Mouse (Mus musculus): ENCODE results near the gene Trmt11.
"Not testable (repeated sequence)": the region's sequence is repeated elsewhere in the genome, so short reads cannot be mapped to it uniquely, and the experiment has no call there.

Trmt11 gene

GRCm38 (mm10) chr10:30555686-30556578 is 44.6 kb downstream of the Trmt11 start:
- no peak for DNase-seq (ENCODE audit: low spot score)

DNA sequence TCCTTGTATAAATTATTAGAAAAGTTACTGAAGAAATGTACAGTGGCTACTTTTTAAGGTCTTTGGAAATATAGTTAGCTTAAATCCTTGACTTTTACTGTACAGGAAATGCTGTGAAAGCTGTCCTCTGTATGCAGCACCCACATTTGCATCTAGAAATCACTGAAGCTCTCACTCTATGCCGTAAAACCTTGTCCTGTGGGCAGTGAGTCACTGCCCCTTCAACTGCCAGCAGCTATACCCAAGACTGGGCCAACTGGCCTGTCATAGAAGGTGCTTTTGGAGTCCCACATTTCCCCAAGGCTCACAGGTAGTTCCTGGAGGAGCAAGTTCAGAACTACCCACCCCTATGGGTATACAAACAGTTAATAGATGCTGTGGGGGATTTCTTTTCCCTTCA is 48.2 kb downstream of the Trmt11 start:
- no peak for DNase-seq (ENCODE audit: low spot score)

GRCm38 (mm10) chr10:30549974-30550373 is 50.6 kb downstream of the Trmt11 start:
- DNase-seq (ENCODE audit: low spot score): no peak

GRCm38 (mm10) chr10:30538538-30538815 is 62.1 kb downstream of the Trmt11 start:
- DNase-seq (ENCODE audit: low spot score): no peak

GRCm38 (mm10) chr10:30537734-30538537 is 62.6 kb downstream of the Trmt11 start:
- peak; percentile 44 for DNase-seq (ENCODE audit: low spot score)

GRCm38 (mm10) chr10:30535930-30536329 is 64.6 kb downstream of the Trmt11 start:
- not testable (repeated sequence) for DNase-seq (ENCODE audit: low spot score)

DNA sequence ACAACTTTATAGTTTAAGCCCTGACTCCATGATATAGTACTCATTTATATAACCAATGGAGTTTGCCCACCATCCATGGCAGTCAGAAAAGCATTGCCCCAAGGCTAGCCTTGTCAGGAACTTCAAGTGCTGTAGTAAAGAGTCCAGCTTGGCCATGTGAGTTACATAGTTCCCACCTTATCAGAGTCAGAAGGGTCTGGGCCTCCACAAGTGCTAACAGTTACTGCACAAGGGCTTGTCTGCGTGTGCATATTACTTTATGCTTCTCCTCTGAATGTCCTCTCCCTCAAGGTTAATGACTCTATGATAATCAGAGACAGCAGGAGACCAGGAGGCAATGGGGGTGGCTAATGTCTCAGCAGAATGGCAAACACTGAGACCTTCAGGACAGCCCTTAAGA is 73.4 kb downstream of the Trmt11 start:
- DNase-seq (ENCODE audit: low spot score): no peak

- DNase-seq (ENCODE audit: low spot score): no peak
Measured at GRCm38 (mm10) chr10:30521727-30522126, 78.8 kb downstream of the Trmt11 start.

DNA sequence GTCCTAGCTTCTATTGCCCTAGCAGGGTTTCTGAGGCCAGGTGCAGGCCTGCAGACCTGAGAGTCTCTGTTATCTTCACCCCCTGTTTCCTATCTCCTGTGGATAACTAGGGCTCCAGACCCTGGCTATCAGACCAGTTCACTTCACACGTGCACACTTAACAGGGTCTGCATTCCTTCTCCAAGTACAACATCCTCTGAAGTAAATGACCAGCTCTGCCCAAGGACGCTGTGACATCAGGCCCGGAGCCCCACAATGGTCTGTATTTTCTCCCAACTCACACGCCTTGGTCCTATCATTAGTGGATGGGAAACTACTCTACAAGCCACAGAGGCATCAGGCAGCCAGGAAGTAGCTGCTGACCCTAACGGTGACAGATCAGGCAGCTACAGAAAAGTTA is 81.4 kb downstream of the Trmt11 start:
- no peak for DNase-seq (ENCODE audit: low spot score)

DNA sequence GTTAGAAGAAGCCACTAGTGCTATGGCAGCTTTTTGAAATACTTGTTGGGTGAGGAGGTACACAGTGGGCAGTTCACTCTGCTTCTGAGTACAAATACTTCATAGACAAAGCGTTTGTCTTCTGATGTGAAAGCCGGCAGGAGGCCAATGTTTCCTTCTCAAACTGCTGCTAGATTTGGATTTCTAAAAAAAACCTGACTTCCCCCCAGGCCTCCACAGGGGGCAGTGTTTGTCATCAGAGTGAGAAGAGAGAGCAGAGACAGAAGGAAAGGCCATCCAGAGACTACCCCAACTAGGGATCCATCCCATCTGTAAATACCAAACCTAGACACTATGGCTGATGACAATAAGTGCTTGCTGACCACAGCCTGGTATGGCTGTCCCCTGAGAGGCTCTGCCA is 83.3 kb downstream of the Trmt11 start:
- DNase-seq (ENCODE audit: low spot score): no peak

DNA sequence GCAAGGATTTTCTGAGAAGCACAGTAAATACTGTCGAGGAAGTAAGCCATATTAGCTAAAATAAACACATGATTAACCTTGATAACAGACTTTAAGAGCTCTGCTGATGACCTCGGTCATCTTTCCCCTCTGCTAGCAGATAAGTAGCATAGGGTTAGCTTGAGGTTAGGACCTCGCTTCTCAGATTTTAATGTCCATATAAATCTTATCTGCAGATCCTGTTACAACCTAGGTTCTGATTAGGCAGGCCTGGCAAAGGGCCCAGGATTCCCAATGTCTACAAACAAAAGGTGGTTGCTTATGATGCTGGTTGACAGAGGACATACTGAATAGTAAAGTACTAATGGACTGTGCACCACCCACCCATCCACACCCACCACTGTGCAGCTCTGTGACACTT is 83.8 kb downstream of the Trmt11 start:
- DNase-seq (ENCODE audit: low spot score): no peak

- DNase-seq (ENCODE audit: low spot score): no peak
Measured at GRCm38 (mm10) chr10:30504736-30505135, 95.8 kb downstream of the Trmt11 start.

DNA sequence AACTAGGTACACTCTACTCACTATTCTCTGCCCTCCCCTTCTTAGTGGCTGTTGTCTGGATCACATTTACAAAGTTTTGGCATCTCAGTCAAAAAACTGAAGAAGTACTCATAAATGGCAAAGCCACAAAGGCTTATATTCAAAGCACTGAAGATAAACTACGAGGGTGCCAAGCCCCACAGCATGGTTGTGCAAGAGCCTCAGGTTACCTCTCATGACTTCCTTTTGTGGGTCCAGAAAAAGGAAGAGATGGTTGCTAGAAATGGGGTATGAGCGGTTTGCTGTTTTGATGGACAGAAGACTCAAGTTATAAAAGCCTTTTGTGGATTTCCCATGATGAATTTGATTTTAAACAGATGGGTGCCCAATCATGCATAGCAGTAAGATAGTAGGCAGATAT is 97.4 kb downstream of the Trmt11 start:
- DNase-seq (ENCODE audit: low spot score): no peak

GRCm38 (mm10) chr10:30502718-30503117 is 97.8 kb downstream of the Trmt11 start:
- DNase-seq (ENCODE audit: low spot score): no peak

- DNase-seq (ENCODE audit: low spot score): not testable (repeated sequence)
Measured at GRCm38 (mm10) chr10:30498223-30498622, 102.3 kb downstream of the Trmt11 start.
